Mouse (Mus musculus) megakaryocyte, embryonic 14.5 days (primary cell): ENCODE measurements around the gene Manf. TPM values are rescaled to one million over a fixed set of nuclear protein-coding genes. Genes with fewer than 3 reads are reported as not detected.

Experiments used
- H3K27me3 ChIP-seq: replicated peaks from 2 replicates; pipeline ENCODE3; 2012; ENCODE audit warnings: inconsistent platforms
- H3K36me3 ChIP-seq: replicated peaks from 2 replicates; pipeline ENCODE3; 2012; ENCODE audit warnings: low read length, inconsistent platforms, mixed read lengths
- H3K4me1 ChIP-seq: 2 replicates; pipeline ENCODE4 v1.6.1; 2012; ENCODE audit warnings: inconsistent platforms
- H3K4me3 ChIP-seq: replicated peaks from 2 replicates; pipeline ENCODE3; 2012; ENCODE audit warnings: moderate library complexity, mild to moderate bottlenecking, inconsistent platforms
- H3K9me3 ChIP-seq: 2 replicates; pipeline ENCODE4 v1.6.1; 2012; ENCODE audit warnings: inconsistent platforms
- FLI1 ChIP-seq: IDR thresholded peaks from 2 replicates; pipeline ENCODE4 v1.6.1; 2012; ENCODE audit warnings: low read length, inconsistent platforms, mixed read lengths
- GATA1 ChIP-seq: IDR thresholded peaks from 3 replicates; pipeline ENCODE4 v1.6.1; 2012; ENCODE audit warnings: mixed read lengths, low read length, inconsistent platforms, borderline replicate concordance
- polyA plus RNA-seq: library from polyadenylated mRNA; stranded (reverse); fragments of >175 nt; gene quantifications from 2 replicates; pipeline ENCODE4 v1.2.3, GENCODE M21; 2012; ENCODE audit warnings: low replicate concordance; ENCODE audit not compliant: insufficient read depth

The Manf gene
- polyA plus RNA-seq, 1 experiment, result 174 TPM

GRCm38 (mm10) chr9:106885901-106886731 lies 5.7 kb downstream of the Manf start:
- TF ChIP-seq FLI1 (no peak), GATA1 (no peak)
- peaks cover 77% of the 10 kb centered on the region for H3K36me3 ChIP-seq
- no peaks in the 10 kb centered on the region for H3K27me3 ChIP-seq
- peak overlapping the region; percentile 98 for H3K4me3 ChIP-seq
- H3K9me3 ChIP-seq, result no peaks in the 10 kb centered on the region
- peaks cover 80% of the 10 kb centered on the region for H3K4me1 ChIP-seq

DNA sequence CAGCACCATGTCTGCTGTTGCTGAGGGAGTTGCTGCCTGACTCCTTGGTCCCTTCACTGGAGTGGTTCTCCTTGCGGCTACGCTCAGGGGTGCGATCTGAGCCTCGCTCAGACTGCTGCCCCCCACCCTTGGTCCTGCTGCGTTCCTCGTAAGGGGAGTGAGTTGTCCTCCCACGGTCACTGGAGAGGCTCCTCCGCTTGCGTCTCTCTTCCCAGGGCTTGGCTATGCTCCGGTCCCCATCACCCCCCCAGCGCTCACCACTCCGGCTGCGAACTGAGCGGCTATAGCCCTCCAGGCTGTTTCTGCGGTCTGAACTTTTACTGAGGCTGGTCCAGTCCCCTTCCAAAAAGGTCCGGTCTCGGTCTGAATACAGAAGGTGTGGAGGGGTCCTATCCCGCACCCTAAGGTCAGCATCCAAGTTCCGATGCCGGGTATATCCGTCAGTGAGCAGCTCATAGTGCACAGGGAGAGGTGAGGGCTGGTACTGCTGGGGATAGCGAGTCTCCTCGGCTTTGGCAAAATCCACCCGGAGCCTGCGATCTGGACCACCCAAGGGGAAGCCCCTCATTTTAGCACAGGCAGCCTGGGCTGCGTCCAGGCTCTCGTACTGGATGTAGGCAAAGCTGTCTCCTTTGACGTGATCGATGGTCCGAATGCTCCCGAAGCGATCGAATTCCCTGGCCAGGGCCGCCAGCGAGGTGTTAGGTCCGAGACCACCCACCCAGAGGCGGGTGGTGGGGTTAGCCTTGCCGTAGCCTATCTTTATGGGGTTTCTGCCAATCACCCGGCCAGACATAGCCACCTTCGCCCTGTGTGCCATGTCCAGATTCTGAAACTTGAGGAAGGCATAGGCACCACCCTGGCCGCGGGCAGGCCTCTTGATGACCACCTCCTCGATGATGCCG lies 6.5 kb downstream of the Manf start:
- TF ChIP-seq FLI1, result no peak
- no peak for TF ChIP-seq GATA1

GRCm38 (mm10) chr9:106884306-106884705 lies 7.5 kb downstream of the Manf start:
- Histone ChIP-seq H3K9me3 (no peaks in the 10 kb centered on the region), H3K4me3 (peak overlapping the region; percentile 70), H3K4me1 (peaks cover 69% of the 10 kb centered on the region), H3K27me3 (no peaks in the 10 kb centered on the region), H3K36me3 (peaks cover 77% of the 10 kb centered on the region)
- no peak for TF ChIP-seq GATA1
- TF ChIP-seq FLI1, result no peak

More for the DNA sequence above, 6.5 kb downstream of the Manf start:
- Histone ChIP-seq H3K36me3 (peaks cover 77% of the 10 kb centered on the region), H3K9me3 (no peaks in the 10 kb centered on the region), H3K4me1 (peaks cover 72% of the 10 kb centered on the region), H3K4me3 (peak overlapping the region; percentile 98), H3K27me3 (no peaks in the 10 kb centered on the region)

DNA sequence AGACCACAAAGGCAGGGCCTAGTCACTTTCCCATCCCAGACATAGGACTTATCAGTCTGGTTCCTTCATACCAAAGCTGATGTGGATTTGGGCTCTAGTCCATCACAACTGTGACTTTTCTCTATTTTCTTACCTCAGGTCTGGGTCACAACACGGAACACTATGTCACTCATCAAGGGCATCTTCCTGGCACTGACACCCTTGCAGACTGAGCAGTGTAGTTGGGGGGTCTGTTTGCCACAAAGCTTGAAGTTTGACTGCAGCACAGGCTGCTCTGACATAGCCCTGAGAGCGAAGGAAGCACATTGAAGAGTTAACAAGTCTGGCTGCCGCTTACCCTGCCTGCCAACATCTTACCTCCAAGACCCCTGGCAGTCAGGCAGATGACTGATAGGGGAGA lies 8.7 kb downstream of the Manf start:
- TF ChIP-seq FLI1 (no peak), GATA1 (no peak)
- peaks cover 57% of the 10 kb centered on the region for H3K4me1 ChIP-seq
- no peaks in the 10 kb centered on the region for H3K9me3 ChIP-seq
- no peaks in the 10 kb centered on the region for H3K27me3 ChIP-seq
- H3K36me3 ChIP-seq, result peaks cover 77% of the 10 kb centered on the region
- no peak overlapping the region for H3K4me3 ChIP-seq

DNA sequence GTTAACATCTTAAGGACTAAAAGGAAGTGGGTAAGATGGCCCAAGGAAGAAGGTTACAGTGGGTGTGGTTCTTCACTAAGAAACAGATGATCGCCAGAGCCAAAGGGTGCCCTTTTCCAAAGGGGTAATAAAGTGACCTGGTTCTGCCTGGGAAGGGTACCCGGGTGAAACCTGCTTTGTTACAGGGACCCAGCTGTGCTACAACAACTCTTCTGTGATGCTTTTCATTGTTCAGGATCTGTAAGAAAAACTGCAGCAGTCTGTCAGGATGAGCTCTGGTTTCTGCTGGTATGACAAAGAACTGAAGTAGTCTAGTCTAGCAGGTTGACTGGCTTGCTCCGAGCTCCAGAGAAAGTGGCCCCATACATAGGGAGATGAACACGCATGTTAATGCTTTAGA lies 9.6 kb downstream of the Manf start:
- peaks cover 57% of the 10 kb centered on the region for H3K4me1 ChIP-seq
- TF ChIP-seq GATA1, result no peak
- TF ChIP-seq FLI1, result no peak

GRCm38 (mm10) chr9:106881071-106881755 lies 10.6 kb downstream of the Manf start:
- no peaks in the 10 kb centered on the region for H3K27me3 ChIP-seq
- no peak overlapping the region for H3K4me3 ChIP-seq
- no peak for TF ChIP-seq FLI1
- TF ChIP-seq GATA1, result no peak
- peaks cover 64% of the 10 kb centered on the region for H3K4me1 ChIP-seq
- peaks cover 90% of the 10 kb centered on the region for H3K36me3 ChIP-seq
- H3K9me3 ChIP-seq, result no peaks in the 10 kb centered on the region

More for the DNA sequence above, 9.6 kb downstream of the Manf start:
- peaks cover 80% of the 10 kb centered on the region for H3K36me3 ChIP-seq
- H3K9me3 ChIP-seq, result no peaks in the 10 kb centered on the region
- no peak overlapping the region for H3K4me3 ChIP-seq
- H3K27me3 ChIP-seq, result no peaks in the 10 kb centered on the region

- no peak overlapping the region for H3K4me3 ChIP-seq
- no peaks in the 10 kb centered on the region for H3K27me3 ChIP-seq
- peaks cover 94% of the 10 kb centered on the region for H3K36me3 ChIP-seq
- no peak for TF ChIP-seq GATA1
- no peak for TF ChIP-seq FLI1
- H3K4me1 ChIP-seq, result peaks cover 47% of the 10 kb centered on the region
- no peaks in the 10 kb centered on the region for H3K9me3 ChIP-seq
These were observed 12.3 kb downstream of the Manf start for GRCm38 (mm10) chr9:106879471-106879870.

GRCm38 (mm10) chr9:106876666-106877065 lies 15.1 kb downstream of the Manf start:
- Histone ChIP-seq H3K9me3 (no peaks in the 10 kb centered on the region), H3K36me3 (peaks cover 95% of the 10 kb centered on the region), H3K27me3 (no peaks in the 10 kb centered on the region), H3K4me1 (peaks cover 32% of the 10 kb centered on the region), H3K4me3 (no peak overlapping the region)
- no peak for TF ChIP-seq GATA1
- no peak for TF ChIP-seq FLI1

DNA sequence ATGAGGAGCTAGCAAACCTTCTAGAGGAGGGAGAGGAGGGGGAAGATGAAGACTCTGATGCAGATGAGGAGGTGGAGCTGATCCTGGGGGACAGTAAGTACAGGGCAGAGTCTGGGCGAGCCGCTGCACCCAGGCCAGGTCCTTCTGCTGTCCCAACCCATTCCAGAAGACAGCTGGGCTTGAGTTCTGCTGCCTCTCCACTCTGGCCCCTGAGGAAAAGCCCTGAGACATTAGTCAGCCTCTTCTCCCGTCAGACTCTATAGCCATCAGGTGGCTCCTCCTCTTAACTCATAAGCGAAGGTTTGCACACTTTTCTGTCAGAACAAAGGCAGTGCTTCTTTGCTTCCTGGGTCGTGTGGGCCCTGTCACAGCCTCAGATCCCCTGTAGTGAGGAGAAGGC lies 17.6 kb downstream of the Manf start:
- peaks cover 85% of the 10 kb centered on the region for H3K36me3 ChIP-seq

DNA sequence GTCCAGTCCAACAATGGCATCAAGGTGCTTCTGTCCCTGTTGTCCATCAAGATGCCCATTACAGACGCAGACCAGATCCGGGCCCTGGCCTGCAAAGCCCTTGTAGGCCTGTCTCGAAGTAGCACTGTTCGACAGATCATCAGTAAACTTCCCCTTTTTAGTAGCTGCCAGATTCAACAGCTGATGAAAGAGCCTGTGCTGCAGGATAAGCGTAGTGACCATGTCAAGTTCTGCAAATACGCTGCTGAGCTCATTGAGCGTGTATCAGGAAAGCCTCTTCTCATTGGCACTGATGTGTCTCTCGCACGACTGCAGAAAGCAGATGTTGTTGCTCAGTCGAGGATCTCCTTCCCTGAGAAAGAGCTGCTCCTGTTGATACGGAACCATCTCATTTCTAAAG lies 33.7 kb downstream of the Manf start:
- Histone ChIP-seq H3K36me3 (peaks cover 97% of the 10 kb centered on the region), H3K4me3 (no peak overlapping the region), H3K27me3 (no peaks in the 10 kb centered on the region), H3K4me1 (no peaks in the 10 kb centered on the region; the same call in 1 of the 2 replicates), H3K9me3 (no peaks in the 10 kb centered on the region)
- TF ChIP-seq FLI1 (no peak), GATA1 (no peak)

More for the DNA sequence above, 17.6 kb downstream of the Manf start:
- H3K4me1 ChIP-seq, result peaks cover 22% of the 10 kb centered on the region
- no peaks in the 10 kb centered on the region for H3K9me3 ChIP-seq
- TF ChIP-seq GATA1 (no peak), FLI1 (no peak)
- no peaks in the 10 kb centered on the region for H3K27me3 ChIP-seq
- H3K4me3 ChIP-seq, result no peak overlapping the region
